Mouse (Mus musculus): Measurements from ENCODE around the gene Ppm1b. TPM values are rescaled to one million over a fixed set of nuclear protein-coding genes. Genes with fewer than 3 reads are reported as not detected.

The Ppm1b gene
- polyA plus RNA-seq, 1 experiment from 2014 or later = 62.5 TPM

DNA sequence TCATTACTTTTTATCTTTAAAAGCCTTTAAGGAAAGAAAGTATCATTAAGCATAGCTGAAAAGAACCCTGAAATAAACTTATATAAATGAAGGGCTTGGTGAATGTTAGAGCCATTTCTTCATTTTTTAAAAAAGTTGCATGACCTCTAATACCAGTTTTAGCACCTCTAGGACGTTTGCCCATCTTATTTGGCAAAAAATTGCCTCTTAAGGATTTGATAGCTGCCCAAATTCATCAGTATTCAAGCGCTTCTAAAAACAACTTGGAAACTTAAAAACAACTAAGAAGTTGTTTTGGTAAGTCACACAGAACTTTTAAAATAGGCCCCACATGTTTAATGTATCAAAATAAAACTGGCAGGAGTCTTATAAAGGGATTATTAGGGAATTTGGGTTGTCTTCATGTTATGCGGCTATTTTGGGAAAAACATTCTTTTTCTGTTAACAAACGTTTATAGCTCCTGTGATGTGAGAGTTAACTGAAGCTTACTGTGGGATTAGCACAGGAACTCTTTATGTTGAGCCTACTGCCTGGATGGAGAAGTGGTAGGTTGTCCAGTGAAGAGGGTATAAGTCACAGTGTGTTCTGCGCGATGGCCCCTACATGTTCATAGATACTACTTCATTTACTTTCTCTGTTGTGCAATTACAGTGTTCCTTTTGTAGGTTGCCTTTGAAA, 2.6 kb downstream of the Ppm1b start:
- WGBS = 15% methylated on average over 6 of the region's 6 CpGs
- Histone ChIP-seq H3K9ac (peak overlapping the region; percentile 97; the same call in 1 of the 2 replicates), H3K4me1 (peaks cover 23% of the 10 kb centered on the region), H3K36me3 (no peaks in the 10 kb centered on the region), H3K9me3 (no peaks in the 10 kb centered on the region), H3K4me3 (peak overlapping the region; percentile 99), H3K27me3 (no peaks in the 10 kb centered on the region), H3K4me2 (peak overlapping the region; percentile 63), H3K27ac (no peak overlapping the region)
- ATAC-seq (ENCODE audit: borderline replicate concordance, extremely low read depth, low FRiP score, low TSS enrichment) = no peak

DNA sequence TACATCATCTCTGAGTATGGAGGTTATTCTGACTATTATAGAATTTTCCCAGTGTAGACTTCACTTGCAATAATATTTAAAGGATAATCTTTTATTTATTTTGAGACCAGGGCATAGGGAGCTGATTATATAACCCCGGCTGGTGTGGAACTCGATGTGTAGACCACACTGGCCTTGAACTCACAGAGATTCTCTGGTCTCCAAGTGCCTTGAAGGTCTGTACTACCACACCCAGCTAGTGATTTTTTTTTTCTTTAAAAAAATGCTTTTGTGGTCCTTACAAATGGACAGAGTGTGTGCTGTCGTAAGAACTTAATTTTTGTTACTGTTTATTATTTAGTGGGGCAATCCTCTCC, 3.1 kb downstream of the Ppm1b start:
- WGBS = 37% methylated on average over 3 of the region's 3 CpGs
- peak overlapping the region; percentile 63 for H3K4me2 ChIP-seq
- no peaks in the 10 kb centered on the region for H3K9me3 ChIP-seq
- no peak overlapping the region for H3K9ac ChIP-seq
- no peak overlapping the region for H3K27ac ChIP-seq
- H3K27me3 ChIP-seq = no peaks in the 10 kb centered on the region
- ATAC-seq (ENCODE audit: borderline replicate concordance, extremely low read depth, low FRiP score, low TSS enrichment) = no peak
- peaks cover 23% of the 10 kb centered on the region for H3K4me1 ChIP-seq
- H3K4me3 ChIP-seq = peak overlapping the region; percentile 99
- no peaks in the 10 kb centered on the region for H3K36me3 ChIP-seq

- peaks cover 23% of the 10 kb centered on the region for H3K4me1 ChIP-seq
- H3K4me2 ChIP-seq = peak overlapping the region; percentile 63
- peak overlapping the region; percentile 99; the same call in 1 of the 2 replicates for H3K4me3 ChIP-seq
- no peak overlapping the region for H3K27ac ChIP-seq
- no peak for ATAC-seq (ENCODE audit: borderline replicate concordance, extremely low read depth, low FRiP score, low TSS enrichment)
- no peaks in the 10 kb centered on the region for H3K9me3 ChIP-seq
- H3K36me3 ChIP-seq = 0 out of 2 replicates have a peak, but pooled peaks cover 2% of the 10 kb centered on the region
- WGBS = 56% methylated on average over 4 of the region's 4 CpGs
- no peaks in the 10 kb centered on the region for H3K27me3 ChIP-seq
- no peak overlapping the region for H3K9ac ChIP-seq
Observed at GRCm38 (mm10) chr17:84960136-84960535, 3.6 kb downstream of the Ppm1b start.

DNA sequence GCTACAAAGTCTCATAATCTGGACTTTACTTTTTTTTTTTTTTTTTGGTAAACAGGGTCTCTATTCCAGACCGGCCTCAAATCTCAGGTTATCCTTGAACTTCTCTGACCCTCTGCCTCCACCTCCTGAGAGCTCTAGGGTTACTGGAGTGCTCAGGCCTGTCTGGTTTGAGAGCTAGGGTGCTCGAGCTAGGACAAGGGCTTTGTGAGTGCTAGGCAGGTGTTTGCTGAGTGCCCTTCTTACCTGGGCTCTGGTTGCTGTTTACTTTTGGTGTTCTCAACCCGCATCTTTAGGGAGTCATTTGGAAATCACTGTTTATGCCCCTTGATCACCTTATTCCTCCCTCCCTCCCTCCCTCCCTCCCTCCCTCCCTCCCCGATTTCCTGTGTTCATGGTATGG, 5.5 kb downstream of the Ppm1b start:
- no peak overlapping the region for H3K4me3 ChIP-seq
- ATAC-seq (ENCODE audit: borderline replicate concordance, extremely low read depth, low FRiP score, low TSS enrichment) = no peak
- no peak overlapping the region for H3K4me2 ChIP-seq
- no peak overlapping the region for H3K27ac ChIP-seq
- H3K9ac ChIP-seq = no peak overlapping the region
- no peaks in the 10 kb centered on the region for H3K9me3 ChIP-seq
- H3K36me3 ChIP-seq = peaks cover 6% of the 10 kb centered on the region; the same call in 1 of the 2 replicates
- 58% methylated on average over 4 of the region's 4 CpGs for WGBS
- no peaks in the 10 kb centered on the region for H3K27me3 ChIP-seq
- H3K4me1 ChIP-seq = peaks cover 21% of the 10 kb centered on the region

- H3K4me1 ChIP-seq = peaks cover 21% of the 10 kb centered on the region
- no peak for ATAC-seq (ENCODE audit: borderline replicate concordance, extremely low read depth, low FRiP score, low TSS enrichment)
- WGBS = 51% methylated on average over 6 of the region's 6 CpGs
- H3K27ac ChIP-seq = no peak overlapping the region
- no peak overlapping the region for H3K9ac ChIP-seq
- no peaks in the 10 kb centered on the region for H3K27me3 ChIP-seq
- H3K4me3 ChIP-seq = no peak overlapping the region
- peaks cover 6% of the 10 kb centered on the region; the same call in 1 of the 2 replicates for H3K36me3 ChIP-seq
- no peak overlapping the region for H3K4me2 ChIP-seq
- H3K9me3 ChIP-seq = no peaks in the 10 kb centered on the region
Observed at GRCm38 (mm10) chr17:84963651-84964050, 7.1 kb downstream of the Ppm1b start.

GRCm38 (mm10) chr17:84966231-84966630, 9.7 kb downstream of the Ppm1b start:
- no peaks in the 10 kb centered on the region for H3K9me3 ChIP-seq
- 92% methylated on average over 1 of the region's 1 CpGs for WGBS
- H3K4me2 ChIP-seq = no peak overlapping the region
- H3K27me3 ChIP-seq = no peaks in the 10 kb centered on the region
- H3K36me3 ChIP-seq = peaks cover 9% of the 10 kb centered on the region; the same call in 1 of the 2 replicates
- peaks cover 4% of the 10 kb centered on the region for H3K4me1 ChIP-seq
- no peak overlapping the region for H3K4me3 ChIP-seq
- H3K27ac ChIP-seq = no peak overlapping the region
- ATAC-seq (ENCODE audit: borderline replicate concordance, extremely low read depth, low FRiP score, low TSS enrichment) = no peak
- no peak overlapping the region for H3K9ac ChIP-seq

DNA sequence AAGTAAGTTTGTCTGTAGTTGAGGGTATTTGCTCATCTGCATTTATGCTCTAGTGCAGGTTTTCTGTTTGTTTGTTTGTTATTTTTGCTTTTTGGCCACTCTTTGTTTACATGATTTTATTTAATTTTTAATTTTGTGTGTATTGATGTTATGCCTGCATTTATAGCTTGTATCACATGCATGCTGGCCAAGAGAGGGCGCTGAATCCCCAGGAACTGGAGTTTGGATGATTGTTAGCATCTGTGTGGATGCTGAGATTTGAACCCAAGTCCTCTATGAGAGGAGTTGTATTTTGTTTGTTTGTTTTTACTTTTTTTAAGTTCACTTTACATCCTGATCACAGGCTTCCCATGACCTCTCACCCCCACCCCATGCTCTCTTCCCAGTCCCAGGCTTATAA, 10.5 kb downstream of the Ppm1b start:
- no peaks in the 10 kb centered on the region for H3K4me1 ChIP-seq
- H3K4me3 ChIP-seq = no peak overlapping the region
- H3K4me2 ChIP-seq = no peak overlapping the region
- no peak overlapping the region for H3K9ac ChIP-seq
- ATAC-seq (ENCODE audit: borderline replicate concordance, extremely low read depth, low FRiP score, low TSS enrichment) = no peak
- H3K27ac ChIP-seq = no peak overlapping the region
- no peaks in the 10 kb centered on the region for H3K9me3 ChIP-seq
- 57% methylated on average over 1 of the region's 1 CpGs for WGBS
- H3K27me3 ChIP-seq = no peaks in the 10 kb centered on the region
- H3K36me3 ChIP-seq = peaks cover 9% of the 10 kb centered on the region; the same call in 1 of the 2 replicates

DNA sequence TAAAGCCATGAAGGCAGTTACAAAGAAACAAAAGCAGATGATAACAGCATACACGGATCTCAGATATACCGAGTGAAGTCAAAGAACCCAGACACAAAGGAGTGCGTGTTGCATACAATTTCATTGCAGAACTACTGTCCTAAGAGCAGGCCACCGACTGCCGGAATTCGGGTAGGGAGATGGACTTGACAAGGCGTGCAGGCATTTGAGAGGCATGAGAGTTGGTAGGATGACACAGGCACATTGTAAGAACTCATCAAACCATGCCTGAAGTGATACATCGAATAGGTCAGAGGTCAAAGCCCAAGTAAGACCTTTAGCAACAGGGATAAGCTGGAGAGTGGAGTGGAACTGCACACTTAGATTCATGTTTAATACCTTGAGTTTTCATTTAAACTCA, 13.4 kb downstream of the Ppm1b start:
- no peaks in the 10 kb centered on the region for H3K4me1 ChIP-seq
- no peaks in the 10 kb centered on the region for H3K9me3 ChIP-seq
- WGBS = 85% methylated on average over 8 of the region's 8 CpGs
- no peaks in the 10 kb centered on the region for H3K27me3 ChIP-seq
- no peak for ATAC-seq (ENCODE audit: borderline replicate concordance, extremely low read depth, low FRiP score, low TSS enrichment)
- no peak overlapping the region for H3K9ac ChIP-seq
- H3K4me3 ChIP-seq = no peak overlapping the region
- no peak overlapping the region for H3K27ac ChIP-seq
- H3K36me3 ChIP-seq = peaks cover 9% of the 10 kb centered on the region; the same call in 1 of the 2 replicates
- no peak overlapping the region for H3K4me2 ChIP-seq

- H3K4me1 ChIP-seq = no peaks in the 10 kb centered on the region
- WGBS = 89% methylated on average over 1 of the region's 1 CpGs
- H3K36me3 ChIP-seq = peaks cover 4% of the 10 kb centered on the region; the same call in 1 of the 2 replicates
- H3K27ac ChIP-seq = no peak overlapping the region
- no peak for ATAC-seq (ENCODE audit: borderline replicate concordance, extremely low read depth, low FRiP score, low TSS enrichment)
- H3K27me3 ChIP-seq = no peaks in the 10 kb centered on the region
- H3K9ac ChIP-seq = no peak overlapping the region
- H3K4me2 ChIP-seq = no peak overlapping the region
- H3K9me3 ChIP-seq = no peaks in the 10 kb centered on the region
- H3K4me3 ChIP-seq = no peak overlapping the region
Observed at GRCm38 (mm10) chr17:84981721-84982120, 25.2 kb downstream of the Ppm1b start.

DNA sequence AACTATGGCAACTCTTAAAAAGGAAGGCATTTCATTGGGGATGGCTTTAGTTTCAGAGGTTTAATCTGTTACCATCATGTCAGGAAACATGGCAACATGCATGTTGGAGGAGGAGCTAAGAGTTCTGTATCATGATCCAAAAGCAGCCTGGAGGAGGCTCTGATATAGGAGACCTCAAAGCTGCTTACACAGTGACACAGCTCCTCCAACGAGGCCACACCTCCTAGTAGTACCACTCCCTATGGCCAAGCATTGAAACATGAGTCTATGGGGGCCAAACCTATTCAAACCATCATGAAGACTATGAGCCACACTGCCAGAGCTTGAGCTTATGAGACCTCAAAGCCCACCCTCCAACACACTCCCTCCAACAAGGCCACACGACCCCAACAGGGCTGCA, 26.2 kb downstream of the Ppm1b start:
- Histone ChIP-seq H3K4me2 (no peak overlapping the region), H3K27ac (no peak overlapping the region), H3K27me3 (no peaks in the 10 kb centered on the region), H3K4me1 (peaks cover 8% of the 10 kb centered on the region), H3K4me3 (no peak overlapping the region), H3K9ac (no peak overlapping the region), H3K9me3 (no peaks in the 10 kb centered on the region), H3K36me3 (no peaks in the 10 kb centered on the region)
- WGBS = 69% methylated on average over 2 of the region's 2 CpGs
- no peak for ATAC-seq (ENCODE audit: borderline replicate concordance, extremely low read depth, low FRiP score, low TSS enrichment)

DNA sequence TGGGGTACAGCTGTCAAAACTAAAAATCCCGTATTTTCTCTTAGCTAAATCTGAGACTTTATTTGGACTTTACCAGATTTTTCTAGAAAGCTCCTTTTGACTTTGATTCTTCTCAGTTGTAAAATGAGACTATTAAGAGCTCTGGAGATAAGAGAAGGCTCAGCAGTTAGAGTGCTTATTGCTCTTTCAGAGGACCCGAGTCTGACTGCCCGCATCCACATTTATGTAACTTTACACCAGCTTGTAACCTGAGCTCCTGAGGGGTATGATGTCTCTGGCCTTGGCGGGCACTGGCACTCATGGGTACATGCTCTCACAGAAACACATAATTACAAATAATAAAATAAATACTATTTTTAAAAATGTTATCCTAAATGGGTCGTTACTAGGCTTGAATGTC, 29.8 kb downstream of the Ppm1b start:
- Histone ChIP-seq H3K4me2 (no peak overlapping the region), H3K4me3 (no peak overlapping the region), H3K36me3 (no peaks in the 10 kb centered on the region), H3K27ac (no peak overlapping the region), H3K9ac (no peak overlapping the region), H3K9me3 (no peaks in the 10 kb centered on the region), H3K4me1 (peaks cover 10% of the 10 kb centered on the region), H3K27me3 (no peaks in the 10 kb centered on the region)
- no peak for ATAC-seq (ENCODE audit: borderline replicate concordance, extremely low read depth, low FRiP score, low TSS enrichment)
- 37% methylated on average over 5 of the region's 5 CpGs for WGBS

DNA sequence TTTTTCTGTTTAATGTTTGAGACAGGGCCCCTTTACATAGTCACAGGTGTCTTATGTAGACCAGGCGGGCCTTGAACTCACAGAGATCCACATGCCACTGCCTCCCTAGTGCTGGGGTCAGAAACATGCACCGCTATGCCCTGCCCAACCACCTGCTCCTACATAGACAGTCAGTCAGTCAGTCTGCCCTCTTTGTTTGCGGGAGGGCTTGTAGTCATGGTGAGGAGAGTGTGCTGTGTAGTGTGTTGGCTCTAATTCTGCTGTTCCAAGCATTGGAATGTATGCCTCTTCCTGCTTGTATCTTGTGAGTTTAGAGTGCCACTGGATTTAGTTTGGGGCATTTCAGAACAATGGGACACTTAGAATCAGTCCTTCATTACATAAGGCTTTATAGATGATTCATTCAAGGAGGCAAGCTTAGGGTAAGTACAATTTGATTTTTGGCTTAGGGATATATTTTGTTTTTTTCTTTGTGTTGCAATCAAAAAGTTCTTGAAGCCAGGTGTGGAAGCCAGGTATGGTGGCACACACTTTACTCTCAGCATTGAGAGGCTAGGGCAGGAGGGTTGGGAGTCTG, 31.4 kb downstream of the Ppm1b start:
- WGBS = 74% methylated on average over 3 of the region's 3 CpGs
- H3K4me2 ChIP-seq = no peak overlapping the region
- ATAC-seq (ENCODE audit: borderline replicate concordance, extremely low read depth, low FRiP score, low TSS enrichment) = peak; percentile 52; the same call in 1 of the 2 replicates

More for the DNA sequence above, 31.4 kb downstream of the Ppm1b start:
- H3K9ac ChIP-seq = no peak overlapping the region
- no peaks in the 10 kb centered on the region for H3K27me3 ChIP-seq
- H3K4me3 ChIP-seq = no peak overlapping the region
- no peaks in the 10 kb centered on the region for H3K36me3 ChIP-seq
- H3K27ac ChIP-seq = no peak overlapping the region
- no peaks in the 10 kb centered on the region for H3K9me3 ChIP-seq
- peaks cover 10% of the 10 kb centered on the region for H3K4me1 ChIP-seq
